Mouse (Mus musculus): ENCODE results near the gene Ociad1.

- TF ChIP-seq CTCF (IDR thresholded peaks at IDR 0.05; ENCODE audit: low read depth, low read length) (no peak), EP300 (IDR thresholded peaks at IDR 0.05; ENCODE audit: insufficient read depth, low read depth, low read length) (no peak)
Observed at GRCm38 (mm10) chr5:73338832-73339163, 46.2 kb downstream of the Ociad1 start.
